Mouse (Mus musculus) 3134 (cell line): Measurements from ENCODE around the gene Stpg1.

ENCODE experiments used
- DNase-seq: peaks from one replicate; pipeline ENCODE4 v3.0.0-alpha.2; 2011; ENCODE audit warnings: low spot score; ENCODE audit not compliant: insufficient read length; ENCODE audit errors: extremely low read depth

Stpg1 gene

DNA sequence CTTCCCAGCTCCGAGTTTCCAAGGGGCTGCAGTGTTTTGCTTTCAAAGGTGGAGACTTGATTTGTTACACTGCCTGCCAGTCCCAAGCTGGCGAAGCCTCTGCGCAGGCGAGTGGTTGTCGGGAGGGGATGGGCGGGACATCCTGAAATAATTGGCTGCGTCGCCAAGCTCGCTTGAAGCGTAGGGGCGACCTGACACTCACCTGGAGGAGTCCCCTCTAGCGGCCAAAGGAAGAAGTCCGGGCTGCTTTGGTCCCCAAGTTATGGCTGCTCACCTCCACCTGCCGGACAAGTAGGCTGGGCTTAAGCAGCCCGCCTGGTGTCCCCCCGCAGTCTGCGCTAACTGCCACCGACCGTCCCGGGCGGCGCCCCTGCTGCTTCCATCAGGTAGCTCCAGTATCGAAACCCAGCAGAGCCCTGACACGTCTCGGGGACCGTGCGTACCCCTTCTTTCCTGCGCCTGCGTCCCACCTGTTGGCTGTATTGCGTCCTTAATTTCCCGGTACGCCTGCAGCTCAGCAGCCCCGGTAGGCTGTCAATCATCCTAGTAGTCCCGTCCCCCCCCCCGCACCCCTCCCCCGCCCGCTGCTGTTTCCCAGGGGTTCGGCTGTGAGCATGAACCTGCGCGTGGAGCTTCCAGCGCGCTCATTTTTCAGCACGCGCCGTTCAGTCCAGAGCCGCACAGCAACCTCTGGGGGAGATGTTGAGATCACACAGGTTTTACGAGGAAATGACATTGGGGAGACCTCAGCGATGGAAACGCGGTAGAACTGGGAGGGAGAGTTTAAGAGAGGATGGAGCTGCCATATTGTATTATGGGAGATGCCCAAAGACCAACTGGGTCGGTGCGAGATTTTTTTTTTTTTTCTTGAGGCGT is at the start of gene Stpg1, which contains the start of gene Nipal3:
Gene Stpg1, plus strand, starts transcription at position 270 of the 876 bp plus-strand sequence.
Gene Nipal3, minus strand, starts transcription at position 518 of the 876 bp plus-strand sequence.
- DNase-seq, result no peak

GRCm38 (mm10) chr4:135451360-135452015 is 43.1 kb upstream of the Stpg1 start:
- no peak for DNase-seq

- DNase-seq, result no peak
These were observed 41.4 kb upstream of the Stpg1 start for GRCm38 (mm10) chr4:135453164-135453563.

- DNase-seq, result no peak
These were observed 41.0 kb upstream of the Stpg1 start for GRCm38 (mm10) chr4:135453572-135453971.

DNA sequence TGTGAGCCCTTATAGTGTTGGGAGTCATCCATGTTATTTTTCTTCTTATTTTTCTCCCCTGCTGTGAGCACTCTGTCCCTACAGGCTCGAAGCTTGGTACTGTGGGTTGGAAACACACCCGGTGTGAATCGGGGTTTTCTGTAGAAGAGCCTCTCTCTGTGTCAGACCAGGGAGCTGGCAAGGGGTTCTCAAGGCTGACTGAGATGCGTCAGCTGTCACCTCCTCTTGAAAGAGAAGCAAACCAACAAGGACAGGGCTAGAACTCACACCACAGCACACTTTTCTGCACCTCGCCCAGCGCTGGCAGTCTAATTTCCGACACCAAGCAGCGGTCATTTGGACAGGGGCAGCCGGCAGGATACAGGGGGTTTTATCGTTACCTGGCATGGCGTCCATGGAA is 31.2 kb upstream of the Stpg1 start:
- DNase-seq, result no peak

GRCm38 (mm10) chr4:135477851-135478250 is 16.7 kb upstream of the Stpg1 start:
- no peak for DNase-seq

DNA sequence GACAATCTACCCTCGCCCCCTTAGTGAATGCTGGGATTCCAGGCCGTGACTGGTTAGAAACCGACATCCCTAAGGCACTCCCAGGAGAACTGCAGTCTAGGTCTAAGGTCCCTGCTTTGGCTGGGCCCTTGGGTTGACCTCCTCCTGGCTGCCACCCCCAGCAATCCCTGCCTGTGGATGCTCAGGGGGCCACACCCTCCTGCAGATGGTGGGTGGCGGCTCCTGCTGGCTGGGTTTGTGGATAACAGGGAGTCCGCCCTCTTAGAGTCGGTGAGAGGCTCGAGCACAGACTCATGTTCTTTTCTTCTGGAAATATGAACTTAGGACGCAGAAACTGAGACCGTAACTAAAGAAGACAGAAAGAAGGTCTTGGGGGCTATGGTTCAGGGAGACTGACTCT is 14.2 kb upstream of the Stpg1 start:
- DNase-seq, result no peak

GRCm38 (mm10) chr4:135485086-135485485 is 9.5 kb upstream of the Stpg1 start:
- no peak for DNase-seq

- no peak for DNase-seq
These were observed 8.2 kb upstream of the Stpg1 start for GRCm38 (mm10) chr4:135486352-135486751.

- DNase-seq, result no peak
These were observed 5.3 kb upstream of the Stpg1 start for GRCm38 (mm10) chr4:135489256-135489655.

- no peak for DNase-seq
These were observed 1.3 kb upstream of the Stpg1 start for GRCm38 (mm10) chr4:135493271-135493670.

GRCm38 (mm10) chr4:135493691-135494520 is 684 bp upstream of the Stpg1 start:
- no peak for DNase-seq

GRCm38 (mm10) chr4:135495397-135495791 is 804 bp downstream of the Stpg1 start:
- no peak for DNase-seq

DNA sequence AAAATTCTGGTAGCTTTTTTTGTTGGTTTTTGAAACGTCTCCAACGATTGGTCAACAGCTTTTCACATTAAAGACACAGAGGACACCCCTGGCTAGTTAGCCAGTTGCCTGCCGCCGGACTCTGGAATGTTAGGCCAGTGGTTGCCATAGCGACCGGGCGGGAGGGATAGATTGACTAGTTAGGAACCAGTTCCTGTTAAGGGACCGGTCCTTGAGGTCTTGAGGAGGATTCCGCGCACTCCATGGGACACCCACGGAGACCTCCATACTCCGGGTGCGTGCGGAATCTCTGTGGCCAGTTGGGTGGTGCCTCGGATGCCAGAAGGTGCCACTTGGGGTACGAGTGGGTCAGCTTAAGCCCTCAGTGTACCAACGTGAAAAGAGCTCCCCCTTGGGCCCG is 1.2 kb downstream of the Stpg1 start:
- DNase-seq, result no peak

DNA sequence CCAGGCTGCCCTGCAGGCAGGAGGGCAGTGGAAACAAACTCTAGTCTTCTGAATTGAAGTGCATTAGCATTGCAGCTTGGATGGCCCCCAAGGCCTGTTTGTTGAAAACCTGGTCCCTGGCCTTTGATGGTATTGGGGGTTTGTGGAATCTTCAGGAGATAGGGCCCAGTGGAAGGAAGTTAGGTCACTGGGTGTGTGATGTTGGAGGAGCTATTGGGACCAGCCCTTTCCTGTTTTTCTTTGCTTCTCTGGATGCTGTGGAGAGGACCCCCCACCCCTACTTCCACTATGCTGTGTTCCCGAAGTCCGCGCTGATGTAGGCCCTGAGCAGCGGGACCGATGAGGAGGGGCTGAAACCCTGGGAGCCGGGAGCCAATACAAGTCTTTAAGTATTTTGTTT is 3.5 kb downstream of the Stpg1 start:
- DNase-seq, result no peak

- DNase-seq, result no peak
These were observed 5.2 kb downstream of the Stpg1 start for GRCm38 (mm10) chr4:135499831-135500230.

GRCm38 (mm10) chr4:135501587-135501986 is 7.0 kb downstream of the Stpg1 start:
- no peak for DNase-seq

DNA sequence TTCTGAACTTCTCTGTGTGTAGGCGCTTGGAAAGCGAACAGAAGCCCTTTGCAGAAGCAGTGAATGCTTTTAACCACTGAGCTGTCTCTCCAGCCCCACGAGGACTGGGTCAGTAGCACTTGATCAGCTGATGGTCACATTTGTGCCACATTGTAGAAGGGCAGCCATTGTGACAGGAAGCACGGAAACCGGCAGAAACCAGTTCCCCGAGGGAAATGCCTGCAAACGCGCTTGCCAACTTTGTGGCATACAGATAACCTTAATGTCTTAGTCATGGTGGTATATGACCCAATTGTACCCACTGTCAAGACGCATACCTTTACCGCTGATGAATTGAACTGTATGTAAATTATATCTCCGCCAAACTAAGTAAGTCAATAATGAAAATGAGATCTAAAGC is 11.2 kb downstream of the Stpg1 start:
- DNase-seq, result no peak

- DNase-seq, result no peak
These were observed 13.2 kb downstream of the Stpg1 start for GRCm38 (mm10) chr4:135507547-135508350.

DNA sequence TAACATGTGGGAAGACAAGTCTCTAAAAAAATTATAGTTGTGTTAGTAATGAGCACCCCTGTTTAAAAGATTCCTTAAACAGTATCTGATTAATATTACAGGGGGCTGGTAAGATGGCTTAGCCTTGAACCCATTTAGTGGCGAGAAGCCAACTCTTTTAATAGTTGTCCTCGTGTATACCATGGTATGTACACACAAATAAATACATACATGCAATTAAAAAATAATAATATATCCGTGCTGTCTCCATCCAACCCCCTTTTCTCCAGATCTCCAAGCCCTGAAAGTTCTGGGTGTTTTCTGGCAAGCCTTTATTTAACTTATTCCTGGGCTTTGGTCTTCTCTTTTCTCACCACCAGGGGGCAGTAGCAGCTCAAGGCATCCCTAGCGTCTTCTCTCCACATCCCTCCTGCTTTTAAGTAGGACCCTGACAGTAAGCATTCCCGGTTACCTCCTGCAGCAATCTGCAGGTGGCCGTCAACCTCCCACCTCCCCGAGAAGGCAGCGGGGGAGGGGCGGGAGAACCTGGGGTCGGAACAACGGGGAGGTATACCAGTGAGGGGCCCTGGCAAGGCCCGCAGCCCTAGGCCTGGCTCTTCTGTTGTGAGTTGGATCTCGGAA is 13.9 kb downstream of the Stpg1 start:
- peak; percentile 75 for DNase-seq
